Mouse (Mus musculus) CD4-positive, CD25-positive, alpha-beta regulatory T cell, adult 2 months (primary cell): Measurements from ENCODE around the gene Tsks.

Experiments
- DNase-seq: peaks from one replicate; pipeline ENCODE4 v3.0.0-alpha.2; 2012; ENCODE audit warnings: low read depth, low spot score

Tsks gene

DNA sequence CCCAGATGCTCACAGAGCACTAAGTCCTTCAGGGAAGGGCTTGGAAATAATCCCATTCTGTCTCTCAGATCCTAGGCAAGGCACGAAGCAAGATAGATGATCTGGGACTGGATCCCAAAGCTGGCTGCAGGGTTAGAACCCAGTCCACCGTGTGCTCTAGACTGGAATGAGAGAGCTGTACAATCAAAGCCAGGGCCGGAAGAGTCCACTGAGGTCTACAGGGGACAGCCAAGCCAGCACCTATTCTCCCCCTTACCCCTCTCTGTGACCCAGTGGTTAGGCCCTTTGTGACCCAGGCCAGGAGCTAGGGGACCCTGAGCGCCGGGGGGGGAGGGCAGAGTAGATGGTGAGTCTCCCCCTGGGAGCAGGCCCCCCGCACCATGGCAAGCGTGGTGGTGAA lies at the start of gene Tsks:
Gene Tsks, plus strand, starts transcription at position 301 of the 400 bp plus-strand sequence.
- no peak for DNase-seq

- no peak for DNase-seq
Measured at GRCm38 (mm10) chr7:44894175-44894574, 48.8 kb upstream of the Tsks start.

DNA sequence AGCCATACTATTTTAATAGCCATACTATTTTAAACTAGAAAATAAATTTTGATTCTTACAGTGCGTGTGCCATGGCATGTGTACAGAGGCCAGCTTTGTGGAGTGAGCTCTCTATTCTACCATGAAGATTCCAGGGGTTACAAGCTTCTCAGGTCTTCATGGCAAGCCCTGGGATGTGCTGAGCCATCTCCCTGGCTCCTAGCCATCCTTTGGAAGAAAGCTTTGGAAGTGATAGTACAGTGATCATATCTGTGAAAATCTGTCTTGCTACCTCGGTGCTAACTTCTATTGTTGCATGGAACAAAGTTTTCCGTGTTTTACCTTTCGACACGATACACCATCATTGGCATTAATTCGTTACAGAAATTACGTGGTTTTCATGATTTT lies 47.8 kb upstream of the Tsks start:
- DNase-seq: no peak

GRCm38 (mm10) chr7:44895593-44896434 lies 47.2 kb upstream of the Tsks start, which contains the start of gene Fuz:
Gene Fuz, plus strand, starts transcription at chr7:44896079.
- DNase-seq: peak; percentile 95

GRCm38 (mm10) chr7:44896499-44896898 lies 46.5 kb upstream of the Tsks start:
- no peak for DNase-seq

DNA sequence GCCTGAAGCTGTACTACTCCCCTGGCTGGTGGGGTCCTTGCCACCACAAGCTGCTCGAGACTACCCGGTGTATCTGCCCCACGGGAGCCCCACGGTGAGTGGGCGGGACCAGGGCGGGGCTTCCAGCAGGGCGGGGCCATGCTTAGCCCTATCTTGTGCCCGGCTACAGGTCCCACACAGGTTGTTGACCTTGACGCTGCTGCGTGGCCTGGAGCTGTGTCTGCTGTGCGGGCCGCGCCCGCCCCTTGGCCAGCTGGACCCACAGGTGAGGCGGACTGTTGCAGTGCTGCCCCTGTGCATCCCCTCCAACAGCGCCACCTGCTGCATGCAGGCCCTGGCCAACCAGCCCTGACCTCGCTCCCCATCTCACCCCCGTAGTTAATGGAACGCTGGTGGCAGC lies 44.4 kb upstream of the Tsks start:
- DNase-seq: peak; percentile 62

DNA sequence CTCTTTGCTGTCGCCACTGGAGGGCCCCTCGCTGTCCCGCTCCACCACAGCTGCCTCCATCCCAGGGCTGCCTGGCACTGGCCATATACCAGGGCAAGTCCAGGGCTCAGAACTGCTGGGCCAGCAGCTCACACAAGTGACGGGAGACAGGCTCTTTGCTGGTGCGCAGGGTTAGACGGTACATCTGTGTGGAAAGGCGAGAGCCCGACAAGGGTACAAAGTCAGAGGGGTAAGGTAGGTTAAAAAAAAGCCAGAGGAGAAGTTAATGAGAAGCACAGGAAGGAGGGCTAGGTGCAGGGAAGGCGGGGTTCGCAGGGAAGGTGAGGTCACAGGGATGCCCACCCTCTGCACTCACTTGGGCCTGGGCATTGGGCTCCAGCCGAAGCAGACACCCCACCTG lies 42.4 kb upstream of the Tsks start:
- DNase-seq: no peak

- DNase-seq: peak; percentile 90
Measured at GRCm38 (mm10) chr7:44901230-44901722, 41.7 kb upstream of the Tsks start.

GRCm38 (mm10) chr7:44905430-44905829 lies 37.6 kb upstream of the Tsks start:
- no peak for DNase-seq

GRCm38 (mm10) chr7:44908706-44909476 lies 34.1 kb upstream of the Tsks start:
- DNase-seq: no peak

DNA sequence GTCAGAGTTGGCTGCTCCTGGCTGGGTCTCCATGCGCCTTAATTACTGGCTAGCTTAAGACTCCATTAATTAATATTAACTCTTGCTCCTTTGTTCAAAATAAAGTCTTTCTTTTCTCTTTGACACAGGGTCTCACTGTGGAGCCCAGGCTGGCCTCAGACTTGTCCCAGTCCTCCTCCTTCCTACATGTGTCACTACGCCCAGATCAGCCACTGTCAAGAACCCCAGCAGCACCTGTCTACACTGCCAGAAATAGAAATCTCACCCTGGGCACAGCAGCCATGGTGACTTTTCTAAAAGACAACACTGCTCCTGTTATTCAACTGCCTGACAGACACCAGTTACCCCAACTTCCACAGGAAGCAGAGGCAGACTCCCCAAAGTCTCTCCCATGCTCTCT lies 28.6 kb upstream of the Tsks start:
- no peak for DNase-seq

GRCm38 (mm10) chr7:44915314-44915713 lies 27.7 kb upstream of the Tsks start:
- DNase-seq: no peak

DNA sequence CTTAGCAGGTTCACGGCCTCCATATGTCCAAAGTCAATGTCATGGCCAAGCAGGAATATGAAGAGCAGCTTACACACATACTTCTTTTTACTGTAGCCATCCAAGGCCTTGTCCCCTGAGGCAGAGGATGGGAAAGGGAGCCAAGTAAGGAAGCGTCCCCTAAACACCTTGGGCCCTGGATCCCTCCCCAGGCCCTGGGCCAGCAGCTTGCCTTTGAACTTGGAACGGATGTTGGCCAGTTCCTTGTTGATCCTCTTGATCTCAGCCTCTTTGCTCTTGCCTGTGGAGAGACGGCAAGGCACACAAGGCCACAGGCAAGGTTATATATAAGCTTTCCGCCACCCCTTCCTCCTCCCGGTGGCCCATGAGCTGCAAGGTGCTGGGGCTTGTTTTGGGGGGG lies 26.8 kb upstream of the Tsks start:
- no peak for DNase-seq

- no peak for DNase-seq
Measured at GRCm38 (mm10) chr7:44916881-44917280, 26.1 kb upstream of the Tsks start.

DNA sequence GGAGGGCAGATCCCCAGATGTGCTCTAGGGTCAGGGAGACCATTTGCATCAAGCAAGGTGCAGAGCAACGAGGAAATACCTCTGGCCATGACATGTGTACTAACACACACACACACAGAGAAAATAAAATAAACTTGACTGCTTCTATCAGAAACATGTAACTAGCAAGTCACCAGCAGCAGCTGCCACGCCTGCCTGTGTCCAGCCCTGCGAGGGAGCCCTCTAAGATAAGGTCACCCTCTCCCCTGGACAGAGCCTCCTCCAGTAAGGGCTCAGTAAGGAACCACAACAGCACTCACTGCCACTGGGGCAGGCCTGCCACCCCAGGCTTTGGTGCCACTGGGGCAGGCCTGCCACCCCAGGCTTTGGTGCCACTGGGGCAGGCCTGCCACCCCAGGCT lies 24.8 kb upstream of the Tsks start:
- no peak for DNase-seq

DNA sequence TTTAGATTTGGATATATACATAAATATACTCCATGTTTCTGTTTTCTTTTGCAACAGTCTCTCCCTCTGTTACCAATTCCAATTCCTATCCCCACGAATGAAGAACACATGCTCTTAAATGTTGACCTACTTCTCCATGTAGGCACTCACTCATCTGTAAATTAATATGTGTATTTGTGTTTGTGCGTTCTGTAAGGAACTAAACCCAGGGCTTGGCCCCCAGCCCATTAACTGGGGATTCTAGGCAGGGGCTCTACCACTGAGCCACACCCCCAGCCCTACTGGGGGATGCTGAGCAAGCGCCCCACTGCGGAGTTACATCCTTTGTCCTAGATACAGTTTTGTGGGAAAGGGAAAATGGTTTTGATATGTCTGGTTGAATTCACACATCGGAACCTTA lies 23.9 kb upstream of the Tsks start:
- no peak for DNase-seq

DNA sequence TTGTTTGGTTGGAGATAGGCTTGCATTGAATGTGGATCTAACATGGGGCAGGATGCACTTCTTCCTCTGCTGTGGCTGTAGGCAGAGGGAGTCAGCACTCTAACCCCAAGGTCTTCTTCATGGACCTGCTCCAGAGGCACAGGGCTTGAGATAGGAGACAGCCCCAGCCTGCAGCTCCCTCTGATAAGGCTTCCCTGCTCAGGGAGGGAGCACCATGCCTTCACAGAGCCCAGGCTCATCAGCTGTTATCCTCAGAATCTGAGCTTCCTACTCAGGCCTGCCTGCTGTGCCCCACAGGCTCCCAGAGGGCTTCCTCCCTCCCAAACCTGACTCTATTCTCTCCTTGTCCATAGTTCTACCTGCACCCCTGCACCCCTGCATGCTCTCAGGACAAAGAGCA lies 20.5 kb upstream of the Tsks start:
- DNase-seq: no peak

GRCm38 (mm10) chr7:44925468-44925867 lies 17.5 kb upstream of the Tsks start:
- DNase-seq: peak; percentile 66

DNA sequence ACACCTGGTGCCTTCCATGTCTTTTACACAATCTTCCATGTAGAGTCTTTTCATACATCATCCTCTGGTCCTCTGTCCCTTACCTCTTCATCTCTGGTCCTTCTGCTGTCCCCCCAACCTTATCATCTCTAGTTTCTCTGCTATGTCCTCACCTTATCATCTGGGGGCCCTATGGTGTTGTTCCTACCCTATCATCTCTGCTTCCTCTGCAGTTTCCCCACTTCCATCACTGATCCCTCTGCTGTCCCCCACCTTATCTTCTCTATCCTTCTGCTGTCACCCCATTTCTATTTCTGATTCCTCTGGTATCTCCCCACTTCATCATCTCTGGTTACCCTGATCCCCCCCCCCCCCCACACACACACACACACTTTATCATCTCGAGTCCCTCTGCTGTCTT lies 14.4 kb upstream of the Tsks start:
- no peak for DNase-seq

GRCm38 (mm10) chr7:44929204-44930151 lies 13.5 kb upstream of the Tsks start, which contains the start of gene Ap2a1:
Gene Ap2a1, minus strand, starts transcription at chr7:44929496.
- DNase-seq: peak; percentile 100

DNA sequence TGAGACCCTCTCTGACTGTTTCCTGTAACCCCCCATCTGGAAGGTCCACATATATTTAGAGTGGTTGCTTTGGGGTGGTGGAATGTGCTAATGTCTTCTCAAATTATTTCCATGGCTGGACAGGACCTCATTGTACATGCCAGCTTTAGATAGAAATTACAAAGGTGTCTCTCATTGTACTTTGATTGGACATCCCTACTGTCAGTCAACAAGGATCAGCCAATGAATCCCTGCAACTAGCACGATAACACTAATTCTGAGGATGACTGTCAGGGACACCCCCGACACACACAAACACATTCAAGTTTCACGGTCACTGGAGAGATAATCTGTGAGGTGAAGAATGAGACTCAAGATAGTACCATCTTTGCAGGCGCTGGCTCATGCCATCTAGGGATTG lies 4.3 kb upstream of the Tsks start:
- DNase-seq: no peak

DNA sequence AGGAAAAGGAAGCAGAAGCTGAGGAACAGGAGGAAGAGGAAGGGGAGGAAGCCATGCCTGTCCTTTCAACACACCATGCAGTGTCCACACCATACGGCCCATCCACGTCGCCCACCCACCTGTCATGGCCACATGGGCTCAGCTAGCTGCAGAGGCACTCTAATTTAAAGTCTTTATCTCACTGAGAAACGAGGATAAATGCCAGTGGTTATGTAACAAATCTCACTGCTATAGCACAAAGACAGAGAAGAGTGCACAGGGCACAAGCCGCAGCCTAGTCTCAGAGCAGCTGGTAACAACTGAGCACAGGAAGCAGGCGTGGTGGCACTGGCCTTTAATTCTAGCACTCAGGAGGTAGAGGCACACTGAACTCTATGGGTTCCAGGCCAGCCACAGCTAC lies 6.9 kb downstream of the Tsks start:
- no peak for DNase-seq
